Mouse (Mus musculus): ENCODE data around the gene Pigk.

DNA sequence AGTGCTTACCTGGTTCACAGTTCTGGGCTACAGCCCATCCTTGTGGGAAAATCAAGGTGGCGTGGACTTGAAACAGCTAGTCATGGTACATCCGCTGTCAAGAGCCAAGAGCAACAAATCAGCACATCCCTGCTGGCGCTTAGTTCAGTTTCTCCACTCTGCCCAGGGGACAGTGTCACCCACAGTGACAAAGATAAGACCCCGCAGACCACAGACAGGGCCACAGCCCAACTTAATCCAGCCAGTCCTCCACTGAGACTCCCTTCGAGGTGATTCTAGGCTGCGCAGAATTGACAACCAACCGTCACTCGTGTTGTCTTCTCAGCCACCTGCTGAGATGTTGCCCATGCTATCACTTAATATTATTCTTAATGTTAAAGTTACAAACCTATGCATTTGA lies 211.5 kb downstream of the Pigk start:
- TF ChIP-seq CTCF (IDR thresholded peaks at IDR 0.05; ENCODE audit: low read depth) (no peak), EP300 (IDR thresholded peaks at IDR 0.05; ENCODE audit: low read depth) (peak; percentile 55)
